Mouse (Mus musculus) forebrain, embryonic 14.5 days (tissue): Measurements from ENCODE around the gene Esrrg. TPM values are rescaled to one million over a fixed set of nuclear protein-coding genes. Genes with fewer than 3 reads are reported as not detected.

ENCODE experiments used
- ATAC-seq: fragments of 200-750 bp; cut with Nextera tagmentation; 2 replicates; pipeline ENCODE4 v1.8.0; 2017; ENCODE audit warnings: mild to moderate bottlenecking, moderate library complexity
- DNase-seq: peaks from one replicate; pipeline ENCODE4 v3.0.0-alpha.2; 2015; ENCODE audit warnings: low spot score
- H3K27ac ChIP-seq: fragments of 300-500 bp; sonication (generic); 2 replicates; pipeline ENCODE4 v1.5.1; 2014; ENCODE audit warnings: low read depth, mild to moderate bottlenecking, control low read depth, low read length, moderate library complexity
- H3K27me3 ChIP-seq: fragments of 300-500 bp; sonication (generic); replicated peaks from 2 replicates; pipeline ENCODE4 v1.6.1; 2014; ENCODE audit warnings: low read length, control low read depth, mixed read lengths; ENCODE audit not compliant: control insufficient read depth, insufficient read depth
- H3K36me3 ChIP-seq: fragments of 300-500 bp; sonication (generic); 2 replicates; pipeline ENCODE4 v1.6.1; 2014; ENCODE audit warnings: low read length, control low read depth; ENCODE audit not compliant: control insufficient read depth, insufficient read depth
- H3K4me1 ChIP-seq: fragments of 300-500 bp; sonication (generic); 2 replicates; pipeline ENCODE4 v1.6.1; 2014; ENCODE audit warnings: antibody characterized with exemption, low read length, control low read depth; ENCODE audit not compliant: control insufficient read depth, insufficient read depth
- H3K4me2 ChIP-seq: fragments of 300-500 bp; sonication (generic); 2 replicates; pipeline ENCODE4 v1.6.1; 2014; ENCODE audit warnings: mild to moderate bottlenecking, control low read depth, low read length
- H3K4me3 ChIP-seq: fragments of 300-500 bp; sonication (generic); 2 replicates; pipeline ENCODE4 v1.5.1; 2014; ENCODE audit warnings: low read depth, low read length, control low read depth
- H3K9ac ChIP-seq: fragments of 300-500 bp; sonication (generic); 2 replicates; pipeline ENCODE4 v1.6.1; 2014; ENCODE audit warnings: mild to moderate bottlenecking, low read length, control low read depth, moderate library complexity
- H3K9me3 ChIP-seq: fragments of 300-500 bp; sonication (generic); replicated peaks from 2 replicates; pipeline ENCODE4 v1.6.1; 2016; ENCODE audit warnings: low read length, control low read depth, mixed read lengths; ENCODE audit not compliant: control insufficient read depth
- WGBS: fragments of 180-500 bp; shearing (Covaris S2); extraction: QIAGEN DNeasy Blood & Tissue Kit; methylation state at CpG from one replicate; pipeline ENCODE4 v1.1.7; 2014; 5-methylcytosine and 5-hydroxymethylcytosine counted together
- polyA plus RNA-seq: library from polyadenylated mRNA; unstranded; fragments of >200 nt; fragmentation: Nextera tagmentation; extraction: Ambion mirVana; gene quantifications from 2 replicates; pipeline ENCODE4 v1.2.1, GENCODE M21; 2014

The Esrrg gene
- polyA plus RNA-seq, 1 experiment from 2014 or later, result 9.8 TPM

GRCm38 (mm10) chr1:187920156-187920777 lies 311.7 kb downstream of the Esrrg start:
- H3K36me3 ChIP-seq, result no peaks in the 10 kb centered on the region
- no peak overlapping the region for H3K27ac ChIP-seq
- H3K9me3 ChIP-seq, result no peaks in the 10 kb centered on the region
- H3K4me3 ChIP-seq, result no peak overlapping the region
- DNase-seq, result peak; percentile 67
- 22% methylated on average over 5 of the region's 5 CpGs for WGBS
- H3K4me2 ChIP-seq, result no peak overlapping the region
- H3K9ac ChIP-seq, result no peak overlapping the region
- peak; percentile 71; the same call in 1 of the 2 replicates for ATAC-seq
- H3K27me3 ChIP-seq, result 0 out of 2 replicates have a peak, but pooled peaks cover 2% of the 10 kb centered on the region
- peaks cover 8% of the 10 kb centered on the region for H3K4me1 ChIP-seq

GRCm38 (mm10) chr1:187931146-187931545 lies 322.6 kb downstream of the Esrrg start:
- Histone ChIP-seq H3K4me3 (no peak overlapping the region), H3K27me3 (no peaks in the 10 kb centered on the region), H3K4me1 (no peaks in the 10 kb centered on the region), H3K9me3 (no peaks in the 10 kb centered on the region), H3K4me2 (no peak overlapping the region), H3K9ac (no peak overlapping the region), H3K27ac (no peak overlapping the region), H3K36me3 (no peaks in the 10 kb centered on the region)
- ATAC-seq (no peak), DNase-seq (peak; percentile 58)
- 37% methylated on average over 3 of the region's 3 CpGs for WGBS

- Histone ChIP-seq H3K9me3 (no peaks in the 10 kb centered on the region), H3K9ac (no peak overlapping the region), H3K36me3 (no peaks in the 10 kb centered on the region), H3K27ac (no peak overlapping the region), H3K4me2 (no peak overlapping the region), H3K4me1 (no peaks in the 10 kb centered on the region; the same call in 1 of the 2 replicates), H3K27me3 (no peaks in the 10 kb centered on the region), H3K4me3 (no peak overlapping the region)
- WGBS, result 90% methylated on average over 7 of the region's 7 CpGs
- ATAC-seq, result no peak
- no peak for DNase-seq
Observed at GRCm38 (mm10) chr1:187938652-187939051, 330.1 kb downstream of the Esrrg start.

- H3K27me3 ChIP-seq, result no peaks in the 10 kb centered on the region
- H3K4me1 ChIP-seq, result no peaks in the 10 kb centered on the region; the same call in 1 of the 2 replicates
- no peak for DNase-seq
- WGBS, result 15% methylated on average over 4 of the region's 4 CpGs
- no peak overlapping the region for H3K4me2 ChIP-seq
- no peak for ATAC-seq
- H3K4me3 ChIP-seq, result no peak overlapping the region
- no peak overlapping the region for H3K27ac ChIP-seq
- H3K9me3 ChIP-seq, result no peaks in the 10 kb centered on the region
- no peaks in the 10 kb centered on the region for H3K36me3 ChIP-seq
- H3K9ac ChIP-seq, result no peak overlapping the region
Observed at GRCm38 (mm10) chr1:187939078-187939477, 330.5 kb downstream of the Esrrg start.

GRCm38 (mm10) chr1:187951506-187951905 lies 342.9 kb downstream of the Esrrg start:
- no peak overlapping the region for H3K4me3 ChIP-seq
- no peaks in the 10 kb centered on the region for H3K36me3 ChIP-seq
- H3K27ac ChIP-seq, result no peak overlapping the region
- 80% methylated on average over 3 of the region's 3 CpGs for WGBS
- no peaks in the 10 kb centered on the region for H3K9me3 ChIP-seq
- ATAC-seq, result no peak
- no peaks in the 10 kb centered on the region for H3K27me3 ChIP-seq
- no peaks in the 10 kb centered on the region for H3K4me1 ChIP-seq
- DNase-seq, result no peak
- no peak overlapping the region for H3K4me2 ChIP-seq
- H3K9ac ChIP-seq, result no peak overlapping the region

- ATAC-seq (no peak), DNase-seq (no peak)
- H3K27ac ChIP-seq, result no peak overlapping the region
- H3K4me3 ChIP-seq, result no peak overlapping the region
- H3K27me3 ChIP-seq, result 0 out of 2 replicates have a peak, but pooled peaks cover 5% of the 10 kb centered on the region
- no peaks in the 10 kb centered on the region for H3K4me1 ChIP-seq
- no peaks in the 10 kb centered on the region for H3K36me3 ChIP-seq
- WGBS, result 89% methylated on average over 2 of the region's 2 CpGs
- H3K9ac ChIP-seq, result no peak overlapping the region
- no peaks in the 10 kb centered on the region for H3K9me3 ChIP-seq
- no peak overlapping the region for H3K4me2 ChIP-seq
Observed at GRCm38 (mm10) chr1:187956702-187957101, 348.1 kb downstream of the Esrrg start.

- no peaks in the 10 kb centered on the region for H3K36me3 ChIP-seq
- H3K4me1 ChIP-seq, result no peaks in the 10 kb centered on the region
- no peak overlapping the region for H3K27ac ChIP-seq
- DNase-seq (no peak), ATAC-seq (no peak)
- H3K4me2 ChIP-seq, result no peak overlapping the region
- no peak overlapping the region for H3K4me3 ChIP-seq
- 0 out of 2 replicates have a peak, but pooled peaks cover 8% of the 10 kb centered on the region for H3K27me3 ChIP-seq
- H3K9ac ChIP-seq, result no peak overlapping the region
- no peaks in the 10 kb centered on the region for H3K9me3 ChIP-seq
- 44% methylated on average over 9 of the region's 9 CpGs for WGBS
Observed at GRCm38 (mm10) chr1:187959192-187959591, 350.6 kb downstream of the Esrrg start.

- Histone ChIP-seq H3K4me1 (peaks cover 10% of the 10 kb centered on the region; the same call in 1 of the 2 replicates), H3K9ac (no peak overlapping the region), H3K36me3 (no peaks in the 10 kb centered on the region), H3K27ac (no peak overlapping the region), H3K4me3 (no peak overlapping the region), H3K27me3 (0 out of 2 replicates have a peak, but pooled peaks cover 8% of the 10 kb centered on the region), H3K9me3 (no peaks in the 10 kb centered on the region), H3K4me2 (no peak overlapping the region)
- ATAC-seq (no peak), DNase-seq (no peak)
- 92% methylated on average over 5 of the region's 5 CpGs for WGBS
Observed at GRCm38 (mm10) chr1:187961452-187961851, 352.9 kb downstream of the Esrrg start.
